Mouse (Mus musculus) olfactory bulb, adult 2 months (tissue): ENCODE results near the gene Cnot11.

Experiments used
- CTCF ChIP-seq: fragments of 200-500 bp; IDR thresholded peaks from 2 replicates; pipeline ENCODE4 v1.5.1; 2012; ENCODE audit warnings: low read depth, mild to moderate bottlenecking, low read length, moderate library complexity; ENCODE audit not compliant: insufficient read depth
- POLR2A ChIP-seq: fragments of 200-500 bp; IDR thresholded peaks from 2 replicates; pipeline ENCODE4 v1.6.1; 2012; ENCODE audit warnings: mild to moderate bottlenecking, low read depth, low read length, moderate library complexity; ENCODE audit not compliant: insufficient read depth

GRCm38 (mm10) chr1:39533917-39534316 lies 875 bp upstream of the Cnot11 start:
- TF ChIP-seq CTCF (no peak), POLR2A (no peak)
